Mouse (Mus musculus) kidney, adult 2 months (tissue): ENCODE results near the gene Traf1. TPM values are rescaled to one million over a fixed set of nuclear protein-coding genes. Genes with fewer than 3 reads are reported as not detected.

Source experiments
- DNase-seq: peaks from one replicate; pipeline ENCODE4 v3.0.0; 2021
- H3K27ac ChIP-seq: fragments of 200-500 bp; 2 replicates; pipeline ENCODE4 v1.5.1; 2012; ENCODE audit warnings: low read depth, low read length, control low read depth, inconsistent platforms; ENCODE audit not compliant: insufficient read depth
- H3K27me3 ChIP-seq: fragments of 200-500 bp; replicated peaks from 2 replicates; pipeline ENCODE4 v1.6.1; 2012; ENCODE audit warnings: mild to moderate bottlenecking, moderate library complexity, low read length, inconsistent platforms; ENCODE audit not compliant: control insufficient read depth, insufficient read depth
- H3K36me3 ChIP-seq: fragments of 200-500 bp; 2 replicates; pipeline ENCODE4 v1.6.1; 2012; ENCODE audit warnings: mild to moderate bottlenecking, moderate library complexity, low read length, inconsistent platforms; ENCODE audit not compliant: control insufficient read depth, insufficient read depth
- H3K4me1 ChIP-seq: fragments of 200-500 bp; 2 replicates; pipeline ENCODE4 v1.6.1; 2011; ENCODE audit warnings: low read length; ENCODE audit not compliant: control insufficient read depth, insufficient read depth
- H3K4me3 ChIP-seq: fragments of 200-500 bp; 2 replicates; pipeline ENCODE4 v1.5.1; 2011; ENCODE audit warnings: mild to moderate bottlenecking, low read depth, low read length, control low read depth; ENCODE audit not compliant: insufficient read depth
- CTCF ChIP-seq: fragments of 200-500 bp; conservative IDR thresholded peaks from 2 replicates; pipeline ENCODE4 v1.5.1; 2011; ENCODE audit warnings: low read depth, mild to moderate bottlenecking, control low read depth, low read length, moderate library complexity, mixed read lengths; ENCODE audit not compliant: insufficient read depth, insufficient read length
- POLR2A ChIP-seq: fragments of 200-500 bp; IDR thresholded peaks from one replicate; pipeline ENCODE4 v1.6.1; 2011; ENCODE audit warnings: low read depth, low read length, control low read depth
- WGBS: fragments of 180-500 bp; shearing (Covaris S2); methylation state at CpG from one replicate; pipeline ENCODE4 v1.1.7; 2018; 5-methylcytosine and 5-hydroxymethylcytosine counted together
- polyA plus RNA-seq: library from polyadenylated mRNA; depleted of rRNA; stranded (reverse); fragments of >200 nt; gene quantifications from 2 replicates; pipeline ENCODE4 v1.2.3, GENCODE M21; 2012

The Traf1 gene
- polyA plus RNA-seq, 1 experiment: 9.3 TPM

GRCm38 (mm10) chr2:34987595-34987994, 26.0 kb upstream of the Traf1 start:
- no peak overlapping the region for H3K4me3 ChIP-seq
- H3K27ac ChIP-seq: no peak overlapping the region
- no peaks in the 10 kb centered on the region for H3K4me1 ChIP-seq
- H3K27me3 ChIP-seq: no peaks in the 10 kb centered on the region
- TF ChIP-seq CTCF: no peak
- no peak for TF ChIP-seq POLR2A
- DNase-seq: no peak
- no peaks in the 10 kb centered on the region for H3K36me3 ChIP-seq
- 72% methylated on average over 1 of the region's 1 CpGs for WGBS

- Histone ChIP-seq H3K4me1 (no peaks in the 10 kb centered on the region), H3K36me3 (no peaks in the 10 kb centered on the region), H3K27me3 (no peaks in the 10 kb centered on the region), H3K4me3 (no peak overlapping the region), H3K27ac (no peak overlapping the region)
- no peak for TF ChIP-seq CTCF
- TF ChIP-seq POLR2A: no peak
- WGBS: 82% methylated on average over 8 of the region's 8 CpGs
- no peak for DNase-seq
Observed at GRCm38 (mm10) chr2:34984885-34985284, 23.3 kb upstream of the Traf1 start.

GRCm38 (mm10) chr2:34982906-34983698, 21.5 kb upstream of the Traf1 start:
- peak; percentile 26 for DNase-seq

GRCm38 (mm10) chr2:34982096-34982724, 20.6 kb upstream of the Traf1 start:
- no peaks in the 10 kb centered on the region for H3K36me3 ChIP-seq
- DNase-seq: no peak
- no peak overlapping the region for H3K4me3 ChIP-seq
- H3K27ac ChIP-seq: no peak overlapping the region
- H3K4me1 ChIP-seq: no peaks in the 10 kb centered on the region
- H3K27me3 ChIP-seq: no peaks in the 10 kb centered on the region
- WGBS: 73% methylated on average over 14 of the region's 14 CpGs
- TF ChIP-seq CTCF (no peak), POLR2A (no peak)

More at GRCm38 (mm10) chr2:34982906-34983698, 21.5 kb upstream of the Traf1 start:
- no peaks in the 10 kb centered on the region for H3K27me3 ChIP-seq
- TF ChIP-seq CTCF (no peak), POLR2A (no peak)
- 37% methylated on average over 11 of the region's 11 CpGs for WGBS
- no peak overlapping the region for H3K27ac ChIP-seq
- no peak overlapping the region for H3K4me3 ChIP-seq
- no peaks in the 10 kb centered on the region for H3K4me1 ChIP-seq
- no peaks in the 10 kb centered on the region for H3K36me3 ChIP-seq

GRCm38 (mm10) chr2:34979459-34980011, 18.0 kb upstream of the Traf1 start:
- DNase-seq: no peak
- H3K27ac ChIP-seq: no peak overlapping the region
- H3K27me3 ChIP-seq: no peaks in the 10 kb centered on the region
- H3K4me3 ChIP-seq: no peak overlapping the region
- TF ChIP-seq CTCF: no peak
- no peak for TF ChIP-seq POLR2A
- no peaks in the 10 kb centered on the region for H3K36me3 ChIP-seq
- H3K4me1 ChIP-seq: no peaks in the 10 kb centered on the region
- 76% methylated on average over 3 of the region's 3 CpGs for WGBS

- DNase-seq: no peak
- WGBS: 95% methylated on average over 2 of the region's 2 CpGs
- no peaks in the 10 kb centered on the region for H3K36me3 ChIP-seq
- TF ChIP-seq CTCF (no peak), POLR2A (no peak)
- H3K4me1 ChIP-seq: no peaks in the 10 kb centered on the region
- no peaks in the 10 kb centered on the region for H3K27me3 ChIP-seq
- no peak overlapping the region for H3K27ac ChIP-seq
- no peak overlapping the region for H3K4me3 ChIP-seq
Observed at GRCm38 (mm10) chr2:34978226-34978625, 16.7 kb upstream of the Traf1 start.
